Mouse (Mus musculus) cerebellum, postnatal 4 days (tissue): ENCODE measurements around the gene Txndc9.
A peak's percentile ranks its signal among the peaks of the same experiment; 100 is the strongest.
"Not testable (repeated sequence)": the region's sequence is repeated elsewhere in the genome, so short reads cannot be mapped to it uniquely, and the experiment has no call there.

Experiments used
- DNase-seq, 2 experiments: peaks; one replicate each; pipeline ENCODE4 v3.0.0; 2022; ENCODE audit warnings: low spot score in 2 of 2, mixed read lengths in 1 of 2

Txndc9 gene

DNA sequence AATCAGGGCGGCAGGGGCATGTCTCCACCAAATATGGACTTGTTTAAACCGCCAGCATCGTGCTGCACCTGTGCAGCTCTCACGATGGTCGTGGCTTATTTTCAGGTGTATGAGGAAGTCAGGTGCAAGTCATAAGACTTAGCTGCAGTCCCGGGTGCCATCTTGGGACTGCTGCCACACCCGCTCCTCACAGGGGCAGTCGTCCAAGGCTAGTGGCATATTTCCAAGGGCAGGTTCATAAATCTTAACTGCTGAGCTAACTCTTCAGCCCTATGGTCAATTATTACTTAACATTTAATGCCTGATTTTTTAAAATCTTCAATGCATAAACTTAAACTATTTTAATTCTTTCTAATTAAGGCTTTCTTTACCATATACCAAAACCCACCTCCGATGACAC, 21.0 kb downstream of the Txndc9 start:
- not testable (repeated sequence) for DNase-seq

DNA sequence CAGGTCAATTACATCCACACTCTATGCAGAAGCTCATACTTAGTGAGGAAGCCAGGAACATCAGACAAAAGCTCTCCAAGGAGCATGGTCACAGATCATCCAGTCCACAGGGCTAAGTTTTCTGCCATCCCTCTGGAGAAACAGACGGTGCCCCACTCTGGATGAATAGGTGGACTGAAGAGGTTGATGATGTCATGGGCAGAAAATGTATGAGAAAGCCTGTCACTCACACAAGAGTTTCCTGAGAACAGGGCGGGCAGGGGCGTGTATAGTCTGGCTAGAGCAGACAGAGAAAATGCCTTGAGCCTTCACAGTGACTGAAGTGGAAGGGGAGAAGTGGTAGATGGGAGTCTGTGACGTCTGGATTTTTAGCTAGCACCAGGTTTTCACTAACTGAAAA, 26.2 kb downstream of the Txndc9 start:
- no peak for DNase-seq

DNA sequence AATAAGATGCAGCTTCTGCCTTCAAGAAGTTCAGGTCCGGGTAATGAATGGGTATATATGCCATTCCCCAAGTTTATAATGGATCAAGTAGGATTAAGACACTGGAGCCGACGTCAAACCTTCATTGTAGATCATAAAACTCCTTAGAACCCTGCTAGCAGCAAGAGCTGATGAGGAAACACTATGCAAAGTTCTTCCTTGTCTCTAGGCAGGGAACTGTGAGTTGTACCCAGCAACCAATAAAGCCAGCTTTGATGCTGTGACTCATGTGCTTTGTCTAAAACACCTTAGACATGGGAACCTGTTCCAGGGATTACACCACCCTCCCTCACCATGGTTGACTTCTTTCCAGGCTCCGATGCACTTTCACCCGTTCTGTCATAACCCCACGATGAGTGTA, 28.9 kb downstream of the Txndc9 start:
- no peak for DNase-seq

DNA sequence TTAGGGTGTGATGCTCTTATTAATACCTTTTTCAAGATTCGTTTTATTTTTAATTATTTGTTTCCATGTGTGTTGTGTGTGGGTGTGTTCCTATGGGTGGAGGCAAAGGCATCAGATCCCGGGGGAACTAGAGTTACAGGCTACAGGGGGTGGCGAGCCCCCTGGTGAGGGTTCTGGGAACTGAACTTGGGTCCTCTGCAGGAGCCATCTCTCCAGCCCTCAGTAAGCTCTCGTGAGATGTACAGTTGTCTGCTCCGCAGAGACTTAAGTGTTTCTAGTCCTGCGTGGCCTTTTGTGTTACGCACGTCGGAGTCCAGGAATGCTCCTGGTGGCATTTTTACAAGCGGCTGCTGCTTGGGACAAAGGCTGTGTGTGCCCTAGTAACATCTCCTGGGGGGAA, 32.1 kb downstream of the Txndc9 start:
- no peak for DNase-seq

DNA sequence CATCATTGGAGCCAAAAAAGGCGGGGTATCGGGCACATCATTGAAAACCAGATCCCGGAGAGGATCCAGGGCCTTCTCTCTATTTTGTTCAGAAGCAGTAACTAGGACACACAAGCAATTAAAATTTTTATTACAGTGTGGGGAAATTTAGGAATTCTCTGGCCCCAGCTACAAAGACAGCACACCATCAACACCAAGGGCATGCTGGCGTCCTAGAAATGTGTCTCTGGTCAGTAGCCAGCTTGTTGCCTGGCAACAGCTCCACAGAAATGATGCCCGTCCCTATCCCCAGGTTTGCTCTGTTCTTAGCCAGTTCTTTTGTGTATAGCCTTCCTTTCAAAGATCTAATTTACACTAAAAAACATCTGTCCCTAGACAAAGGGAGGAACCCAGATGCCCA, 38.2 kb downstream of the Txndc9 start:
- DNase-seq: peak in 1 of 2 experiments; percentile 22

DNA sequence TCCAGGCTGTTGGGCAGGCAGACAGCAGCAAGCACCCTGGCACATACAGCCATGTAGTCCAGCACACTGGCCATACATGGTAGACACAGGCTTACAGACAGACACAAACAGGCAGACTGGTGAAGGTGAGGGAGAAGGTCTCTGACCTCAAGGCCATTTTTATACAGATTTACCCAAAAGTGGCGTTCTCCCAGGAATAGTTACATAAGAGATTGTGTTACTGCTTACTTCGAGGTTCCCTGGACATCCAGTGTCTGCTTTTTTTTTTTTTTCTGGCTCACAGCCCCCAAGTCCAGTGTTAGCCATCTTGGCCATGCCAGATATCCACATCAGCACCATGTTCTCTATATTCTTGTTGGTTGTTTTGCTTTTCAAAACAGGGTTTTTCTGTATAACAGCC, 39.2 kb downstream of the Txndc9 start:
- DNase-seq: no peak

DNA sequence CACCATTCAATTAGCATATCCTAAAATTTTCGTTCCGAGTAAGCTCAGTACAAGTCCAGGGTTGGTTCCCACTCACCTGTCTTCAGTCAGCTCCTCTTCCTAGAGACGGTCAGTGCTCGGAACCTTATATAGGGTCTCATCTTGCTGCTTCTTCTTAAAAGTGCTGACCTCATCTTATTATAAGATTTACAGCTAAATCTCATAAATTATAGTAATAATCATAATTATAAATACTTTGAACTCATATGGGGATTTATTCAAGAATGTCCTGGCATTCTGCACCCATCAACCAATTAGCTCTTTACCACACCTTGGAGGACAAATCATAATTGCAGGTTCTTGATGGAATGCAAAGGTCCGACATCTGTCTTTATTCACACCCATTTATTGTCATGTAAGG, 40.0 kb downstream of the Txndc9 start, which contains the start of gene Lyg1:
Gene Lyg1, minus strand, starts transcription at position 101 of the 400 bp plus-strand sequence.
- DNase-seq: no peak

DNA sequence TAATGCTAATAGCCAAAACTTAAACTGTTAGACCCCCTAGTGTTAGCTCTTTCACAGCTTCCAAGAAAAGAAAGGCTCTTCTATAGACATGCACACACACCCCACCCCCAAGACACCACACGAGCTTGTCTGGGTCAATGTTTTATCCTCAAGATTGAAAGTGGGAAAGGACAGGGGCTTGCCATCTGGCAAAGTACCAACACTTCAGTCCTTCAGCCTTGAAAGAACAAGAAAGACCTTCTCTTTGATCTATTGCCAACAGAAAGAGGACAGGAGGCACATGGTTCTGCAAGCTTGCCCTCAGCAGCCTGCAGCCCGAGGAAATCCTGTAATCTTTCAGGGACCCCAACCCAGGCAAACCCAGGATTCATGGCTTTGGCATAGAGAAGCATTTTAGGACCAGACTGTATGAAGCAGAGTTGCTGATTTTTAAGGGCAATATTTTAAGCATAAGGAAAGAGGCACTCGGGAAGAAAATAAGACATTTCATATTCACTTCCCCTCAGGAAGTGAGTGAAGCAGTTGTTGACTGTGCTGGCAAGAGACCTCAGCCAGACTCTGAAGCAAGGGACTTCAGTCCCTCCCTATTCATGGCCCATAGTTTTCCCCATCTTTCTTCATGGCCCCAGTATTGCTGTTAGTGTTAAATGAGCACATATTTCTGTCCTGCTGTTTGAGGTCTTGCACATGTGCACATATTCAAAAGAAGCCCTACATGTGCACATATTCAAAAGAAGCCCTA, 40.8 kb downstream of the Txndc9 start:
- no peak for DNase-seq

DNA sequence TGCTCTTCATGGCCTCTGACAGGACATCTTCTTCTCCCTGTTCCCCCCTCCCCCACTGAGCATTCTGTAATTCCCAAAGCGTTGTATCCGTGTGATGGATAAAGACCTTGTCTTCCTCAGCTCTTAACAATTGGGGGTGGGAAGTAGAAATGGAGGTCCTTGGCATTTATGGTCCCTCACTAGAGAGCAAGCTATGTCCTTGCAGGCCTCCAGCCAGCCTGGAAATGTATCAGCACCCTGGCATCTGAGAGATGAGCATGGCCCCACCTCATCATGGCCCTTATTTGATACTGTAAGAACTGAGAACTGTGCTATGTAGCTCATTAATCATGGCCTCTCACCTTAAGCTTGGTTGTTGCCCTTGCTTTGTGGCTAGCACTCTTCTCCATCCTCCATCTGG, 42.4 kb downstream of the Txndc9 start:
- DNase-seq: no peak

DNA sequence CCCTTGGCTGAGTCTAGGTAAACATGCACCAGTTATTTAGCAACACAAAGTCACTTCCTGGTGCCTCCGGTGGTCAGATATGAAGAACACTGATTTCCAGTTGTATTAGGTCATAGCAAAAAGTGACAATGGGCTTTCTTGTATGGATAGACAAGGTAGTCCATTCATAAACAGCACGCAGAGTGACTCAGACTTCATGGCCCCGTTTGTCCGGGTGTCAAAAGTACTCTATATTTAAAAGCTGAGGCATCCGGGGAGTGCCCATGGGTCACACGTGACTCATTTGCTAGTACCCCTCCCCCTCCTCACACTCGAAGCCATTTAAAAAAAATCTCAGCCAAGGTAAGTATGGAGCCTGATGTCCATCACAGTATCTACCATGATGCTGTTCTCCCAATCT, 42.9 kb downstream of the Txndc9 start:
- no peak for DNase-seq

DNA sequence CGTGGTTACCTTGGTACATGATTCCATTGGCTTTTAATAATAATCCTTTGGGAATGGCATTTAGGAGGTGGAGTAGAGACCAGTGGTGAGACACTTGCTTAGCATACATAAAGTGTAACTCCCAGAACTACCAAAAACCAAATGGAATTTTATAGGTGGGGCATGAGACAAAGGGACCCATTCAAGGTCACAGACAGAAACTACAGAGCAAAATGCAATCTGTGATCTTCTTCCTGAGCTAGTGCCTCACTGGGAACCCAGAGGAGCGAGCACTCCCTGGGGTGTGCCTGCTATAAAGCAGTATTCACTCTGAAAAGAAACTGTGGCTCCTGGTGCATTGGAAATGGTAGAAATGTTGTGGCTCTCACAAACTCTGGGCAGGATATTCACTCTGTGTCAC, 48.8 kb downstream of the Txndc9 start:
- no peak for DNase-seq
